Mouse (Mus musculus): ENCODE results near the gene Kifc1. TPM values are rescaled to one million over a fixed set of nuclear protein-coding genes. Genes with fewer than 3 reads are reported as not detected.
A peak's percentile ranks its signal among the peaks of the same experiment; 100 is the strongest.
"Not testable (repeated sequence)": the region's sequence is repeated elsewhere in the genome, so short reads cannot be mapped to it uniquely, and the experiment has no call there.

The Kifc1 gene
- polyA plus RNA-seq, 1 experiment from 2014 or later, result 1.6 TPM

GRCm38 (mm10) chr17:33884320-33884719, 6.1 kb downstream of the Kifc1 start:
- not testable (repeated sequence) for H3K4me3 ChIP-seq (ENCODE audit: low read depth, low read length); H3K4me1 ChIP-seq (ENCODE audit: control insufficient read depth, insufficient read depth, low read length); H3K27ac ChIP-seq (ENCODE audit: low read depth, low read length); ATAC-seq (ENCODE audit: low read depth); H3K9me3 ChIP-seq (ENCODE audit: control insufficient read depth, low read length); H3K4me2 ChIP-seq (ENCODE audit: low read depth, low read length); H3K9ac ChIP-seq (replicated peaks; ENCODE audit: low read depth, low read length); H3K27me3 ChIP-seq (ENCODE audit: control insufficient read depth, insufficient read depth, low read length); H3K36me3 ChIP-seq (ENCODE audit: control insufficient read depth, insufficient read depth, low read length)
- WGBS, result 98% methylated on average over 10 of the region's 11 CpGs

GRCm38 (mm10) chr17:33875797-33876196, 14.7 kb downstream of the Kifc1 start:
- H3K4me1 ChIP-seq (ENCODE audit: control insufficient read depth, insufficient read depth, low read length); H3K27ac ChIP-seq (ENCODE audit: low read depth, low read length); H3K4me3 ChIP-seq (ENCODE audit: low read depth, low read length); H3K9ac ChIP-seq (replicated peaks; ENCODE audit: low read depth, low read length); ATAC-seq (ENCODE audit: low read depth); H3K4me2 ChIP-seq (ENCODE audit: low read depth, low read length); H3K9me3 ChIP-seq (ENCODE audit: control insufficient read depth, low read length); H3K36me3 ChIP-seq (ENCODE audit: control insufficient read depth, insufficient read depth, low read length); H3K27me3 ChIP-seq (ENCODE audit: control insufficient read depth, insufficient read depth, low read length): not testable (repeated sequence)
- WGBS, result 87% methylated on average over 5 of the region's 5 CpGs

GRCm38 (mm10) chr17:33874411-33874810, 16.1 kb downstream of the Kifc1 start:
- no peak overlapping the region for H3K9ac ChIP-seq (replicated peaks; ENCODE audit: low read depth, low read length)
- H3K4me2 ChIP-seq (ENCODE audit: low read depth, low read length), result no peak overlapping the region
- H3K4me1 ChIP-seq (ENCODE audit: control insufficient read depth, insufficient read depth, low read length), result no peaks in the 10 kb centered on the region
- H3K27me3 ChIP-seq (ENCODE audit: control insufficient read depth, insufficient read depth, low read length), result no peaks in the 10 kb centered on the region
- no peak overlapping the region for H3K4me3 ChIP-seq (ENCODE audit: low read depth, low read length)
- no peak for ATAC-seq (ENCODE audit: low read depth)
- 90% methylated on average over 11 of the region's 11 CpGs for WGBS
- no peak overlapping the region for H3K27ac ChIP-seq (ENCODE audit: low read depth, low read length)
- no peaks in the 10 kb centered on the region for H3K36me3 ChIP-seq (ENCODE audit: control insufficient read depth, insufficient read depth, low read length)
- no peaks in the 10 kb centered on the region for H3K9me3 ChIP-seq (ENCODE audit: control insufficient read depth, low read length)

- H3K9ac ChIP-seq (replicated peaks; ENCODE audit: low read depth, low read length); H3K27ac ChIP-seq (ENCODE audit: low read depth, low read length); H3K4me1 ChIP-seq (ENCODE audit: control insufficient read depth, insufficient read depth, low read length); H3K27me3 ChIP-seq (ENCODE audit: control insufficient read depth, insufficient read depth, low read length); H3K4me2 ChIP-seq (ENCODE audit: low read depth, low read length); H3K36me3 ChIP-seq (ENCODE audit: control insufficient read depth, insufficient read depth, low read length); H3K9me3 ChIP-seq (ENCODE audit: control insufficient read depth, low read length); H3K4me3 ChIP-seq (ENCODE audit: low read depth, low read length); ATAC-seq (ENCODE audit: low read depth): not testable (repeated sequence)
- WGBS, result 58% methylated on average over 3 of the region's 12 CpGs
Observed at GRCm38 (mm10) chr17:33873537-33873936, 16.9 kb downstream of the Kifc1 start, which contains the start of gene Gm7029. Gene Gm7029, plus strand, starts transcription at chr17:33873837.

- ATAC-seq (ENCODE audit: low read depth), result no peak
- no peak overlapping the region for H3K9ac ChIP-seq (replicated peaks; ENCODE audit: low read depth, low read length)
- H3K27me3 ChIP-seq (ENCODE audit: control insufficient read depth, insufficient read depth, low read length), result no peaks in the 10 kb centered on the region
- WGBS, result 47% methylated on average over 9 of the region's 9 CpGs
- H3K4me1 ChIP-seq (ENCODE audit: control insufficient read depth, insufficient read depth, low read length), result no peaks in the 10 kb centered on the region
- no peak overlapping the region for H3K4me2 ChIP-seq (ENCODE audit: low read depth, low read length)
- H3K27ac ChIP-seq (ENCODE audit: low read depth, low read length), result no peak overlapping the region
- no peaks in the 10 kb centered on the region for H3K36me3 ChIP-seq (ENCODE audit: control insufficient read depth, insufficient read depth, low read length)
- H3K4me3 ChIP-seq (ENCODE audit: low read depth, low read length), result no peak overlapping the region
- H3K9me3 ChIP-seq (ENCODE audit: control insufficient read depth, low read length), result no peaks in the 10 kb centered on the region
Observed at GRCm38 (mm10) chr17:33865330-33866030, 25.0 kb downstream of the Kifc1 start.

GRCm38 (mm10) chr17:33857816-33858215, 32.6 kb downstream of the Kifc1 start:
- no peak for ATAC-seq (ENCODE audit: low read depth)
- Histone ChIP-seq H3K9me3 (ENCODE audit: control insufficient read depth, low read length) (no peaks in the 10 kb centered on the region), H3K4me1 (ENCODE audit: control insufficient read depth, insufficient read depth, low read length) (no peaks in the 10 kb centered on the region), H3K4me3 (ENCODE audit: low read depth, low read length) (no peak overlapping the region), H3K4me2 (ENCODE audit: low read depth, low read length) (no peak overlapping the region), H3K36me3 (ENCODE audit: control insufficient read depth, insufficient read depth, low read length) (no peaks in the 10 kb centered on the region), H3K27ac (ENCODE audit: low read depth, low read length) (no peak overlapping the region), H3K9ac (replicated peaks; ENCODE audit: low read depth, low read length) (no peak overlapping the region), H3K27me3 (ENCODE audit: control insufficient read depth, insufficient read depth, low read length) (no peaks in the 10 kb centered on the region)
- 55% methylated on average over 4 of the region's 4 CpGs for WGBS

- no peak for ATAC-seq (ENCODE audit: low read depth)
- Histone ChIP-seq H3K9ac (replicated peaks; ENCODE audit: low read depth, low read length) (no peak overlapping the region), H3K27ac (ENCODE audit: low read depth, low read length) (no peak overlapping the region), H3K36me3 (ENCODE audit: control insufficient read depth, insufficient read depth, low read length) (peaks cover 9% of the 10 kb centered on the region), H3K27me3 (ENCODE audit: control insufficient read depth, insufficient read depth, low read length) (no peaks in the 10 kb centered on the region), H3K4me1 (ENCODE audit: control insufficient read depth, insufficient read depth, low read length) (no peaks in the 10 kb centered on the region), H3K4me3 (ENCODE audit: low read depth, low read length) (no peak overlapping the region), H3K9me3 (ENCODE audit: control insufficient read depth, low read length) (no peaks in the 10 kb centered on the region), H3K4me2 (ENCODE audit: low read depth, low read length) (no peak overlapping the region)
- WGBS, result 67% methylated on average over 1 of the region's 1 CpGs
Observed at GRCm38 (mm10) chr17:33851331-33851730, 39.1 kb downstream of the Kifc1 start.

- 92% methylated on average over 8 of the region's 8 CpGs for WGBS
- H3K27ac ChIP-seq (ENCODE audit: low read depth, low read length), result no peak overlapping the region
- H3K9me3 ChIP-seq (ENCODE audit: control insufficient read depth, low read length), result no peaks in the 10 kb centered on the region
- no peak for ATAC-seq (ENCODE audit: low read depth)
- H3K9ac ChIP-seq (replicated peaks; ENCODE audit: low read depth, low read length), result no peak overlapping the region
- H3K27me3 ChIP-seq (ENCODE audit: control insufficient read depth, insufficient read depth, low read length), result no peaks in the 10 kb centered on the region
- no peak overlapping the region for H3K4me3 ChIP-seq (ENCODE audit: low read depth, low read length)
- H3K36me3 ChIP-seq (ENCODE audit: control insufficient read depth, insufficient read depth, low read length), result peaks cover 9% of the 10 kb centered on the region
- peaks cover 13% of the 10 kb centered on the region for H3K4me1 ChIP-seq (ENCODE audit: control insufficient read depth, insufficient read depth, low read length)
- H3K4me2 ChIP-seq (ENCODE audit: low read depth, low read length), result no peak overlapping the region
Observed at GRCm38 (mm10) chr17:33848139-33848538, 42.3 kb downstream of the Kifc1 start.

- ATAC-seq (ENCODE audit: low read depth), result no peak
- H3K36me3 ChIP-seq (ENCODE audit: control insufficient read depth, insufficient read depth, low read length), result peaks cover 14% of the 10 kb centered on the region
- peaks cover 13% of the 10 kb centered on the region for H3K4me1 ChIP-seq (ENCODE audit: control insufficient read depth, insufficient read depth, low read length)
- WGBS, result 46% methylated on average over 1 of the region's 1 CpGs
- H3K27me3 ChIP-seq (ENCODE audit: control insufficient read depth, insufficient read depth, low read length), result no peaks in the 10 kb centered on the region
- 0 out of 2 replicates have a peak overlapping the region, but pooled peaks have one; percentile 61 for H3K4me3 ChIP-seq (ENCODE audit: low read depth, low read length)
- peak overlapping the region; percentile 87 for H3K4me2 ChIP-seq (ENCODE audit: low read depth, low read length)
- H3K9me3 ChIP-seq (ENCODE audit: control insufficient read depth, low read length), result no peaks in the 10 kb centered on the region
- H3K27ac ChIP-seq (ENCODE audit: low read depth, low read length), result no peak overlapping the region
- H3K9ac ChIP-seq (replicated peaks; ENCODE audit: low read depth, low read length), result peak overlapping the region; percentile 25; the same call in 1 of the 2 replicates
Observed at GRCm38 (mm10) chr17:33844196-33844595, 46.3 kb downstream of the Kifc1 start.
